Mouse (Mus musculus) heart, adult 9 months (tissue): ENCODE data around the gene Wt1.

Experiments
- DNase-seq, 2 experiments: peaks; one replicate each; pipeline ENCODE4 v3.0.0; 2022; ENCODE audit warnings: low spot score in 2 of 2

Wt1 gene

GRCm38 (mm10) chr2:105126279-105126678 is at the start of gene Wt1:
Gene Wt1 (plus strand): TSS chr2:105126529.
- DNase-seq, result peak; percentile 43 to 54

- DNase-seq, result no peak
Measured at GRCm38 (mm10) chr2:105077151-105077550, 49.2 kb upstream of the Wt1 start.

- no peak for DNase-seq
Measured at GRCm38 (mm10) chr2:105082256-105082790, 44.0 kb upstream of the Wt1 start.

GRCm38 (mm10) chr2:105084035-105084434 is 42.3 kb upstream of the Wt1 start:
- DNase-seq, result no peak

GRCm38 (mm10) chr2:105086081-105086480 is 40.2 kb upstream of the Wt1 start:
- no peak for DNase-seq

GRCm38 (mm10) chr2:105088005-105088404 is 38.3 kb upstream of the Wt1 start:
- no peak for DNase-seq

GRCm38 (mm10) chr2:105089083-105089482 is 37.2 kb upstream of the Wt1 start:
- no peak for DNase-seq

- DNase-seq, result no peak
Measured at GRCm38 (mm10) chr2:105089581-105090508, 36.5 kb upstream of the Wt1 start.

- peak in 1 of 2 experiments; percentile 7 for DNase-seq
Measured at GRCm38 (mm10) chr2:105090991-105091390, 35.3 kb upstream of the Wt1 start.

- no peak for DNase-seq
Measured at GRCm38 (mm10) chr2:105091718-105092117, 34.6 kb upstream of the Wt1 start, which contains the start of gene Gm11060. Gene Gm11060 (plus strand): TSS chr2:105092018.

GRCm38 (mm10) chr2:105097294-105097953 is 28.9 kb upstream of the Wt1 start:
- no peak for DNase-seq

- no peak for DNase-seq
Measured at GRCm38 (mm10) chr2:105099410-105099809, 26.9 kb upstream of the Wt1 start.

GRCm38 (mm10) chr2:105100541-105100940 is 25.8 kb upstream of the Wt1 start:
- no peak for DNase-seq

- DNase-seq, result peak; percentile 72 to 75
Measured at GRCm38 (mm10) chr2:105108703-105109158, 17.6 kb upstream of the Wt1 start.

- no peak for DNase-seq
Measured at GRCm38 (mm10) chr2:105114074-105114473, 12.3 kb upstream of the Wt1 start.

- no peak for DNase-seq
Measured at GRCm38 (mm10) chr2:105117669-105118068, 8.7 kb upstream of the Wt1 start.

GRCm38 (mm10) chr2:105122216-105122615 is 4.1 kb upstream of the Wt1 start:
- no peak for DNase-seq

- no peak for DNase-seq
Measured at GRCm38 (mm10) chr2:105122886-105123285, 3.4 kb upstream of the Wt1 start.

- DNase-seq, result no peak
Measured at GRCm38 (mm10) chr2:105123431-105123830, 2.9 kb upstream of the Wt1 start.

- DNase-seq, result no peak
Measured at GRCm38 (mm10) chr2:105123881-105124280, 2.4 kb upstream of the Wt1 start.

- no peak for DNase-seq
Measured at GRCm38 (mm10) chr2:105124391-105124790, 1.9 kb upstream of the Wt1 start.

- DNase-seq, result no peak
Measured at GRCm38 (mm10) chr2:105125205-105125604, 1.1 kb upstream of the Wt1 start.
